Mouse (Mus musculus): Measurements from ENCODE around the gene Gemin5.

DNA sequence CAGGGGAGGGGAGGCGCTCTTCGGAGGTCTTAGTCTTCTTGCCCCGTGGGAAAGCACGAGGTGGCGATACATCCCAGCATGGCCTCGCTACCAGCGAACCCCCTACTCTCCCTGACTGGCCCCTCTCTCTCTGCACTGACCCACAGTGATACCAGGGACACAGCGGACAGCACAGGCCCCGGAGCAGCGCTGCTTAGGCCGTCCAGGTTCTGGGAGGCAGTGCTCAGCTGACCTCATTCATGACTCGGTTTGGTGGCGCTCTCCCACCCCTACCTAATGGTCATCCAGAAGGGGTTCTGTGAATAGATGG is 65.0 kb downstream of the Gemin5 start:
- TF ChIP-seq ZC3H11A (IDR thresholded peaks at IDR 0.05; ENCODE audit: borderline replicate concordance, low read depth, low read length) (no peak), MAFK (IDR thresholded peaks at IDR 0.05; ENCODE audit: insufficient read depth, low read depth, low read length) (no peak)
